Mouse (Mus musculus) cerebellum, adult 18-20 months (tissue): ENCODE results near the gene Mul1.

Source experiments
- DNase-seq, 2 experiments: peaks; one replicate each; pipeline ENCODE4 v3.0.0; 2021

Mul1 gene

GRCm38 (mm10) chr4:138462971-138463831 is 28.7 kb downstream of the Mul1 start:
- DNase-seq = no peak

GRCm38 (mm10) chr4:138463832-138464487 is 29.5 kb downstream of the Mul1 start:
- DNase-seq = peak; percentile 55

- DNase-seq = peak in 1 of 2 experiments; percentile 36
These were observed 30.3 kb downstream of the Mul1 start for GRCm38 (mm10) chr4:138464667-138465353.

GRCm38 (mm10) chr4:138465446-138465845 is 31.0 kb downstream of the Mul1 start:
- DNase-seq = no peak

GRCm38 (mm10) chr4:138466690-138467089 is 32.2 kb downstream of the Mul1 start:
- no peak for DNase-seq

GRCm38 (mm10) chr4:138467451-138467850 is 33.0 kb downstream of the Mul1 start:
- DNase-seq = no peak

GRCm38 (mm10) chr4:138469080-138469479 is 34.6 kb downstream of the Mul1 start:
- DNase-seq = no peak

- peak in 1 of 2 experiments; percentile 16 for DNase-seq
These were observed 36.8 kb downstream of the Mul1 start for GRCm38 (mm10) chr4:138471241-138471640.

- DNase-seq = no peak
These were observed 45.1 kb downstream of the Mul1 start for GRCm38 (mm10) chr4:138479595-138479994.

GRCm38 (mm10) chr4:138480962-138481361 is 46.5 kb downstream of the Mul1 start:
- no peak for DNase-seq

- no peak for DNase-seq
These were observed 48.2 kb downstream of the Mul1 start for GRCm38 (mm10) chr4:138482721-138483120.

- DNase-seq = no peak
These were observed 53.8 kb downstream of the Mul1 start for GRCm38 (mm10) chr4:138488241-138488640.

GRCm38 (mm10) chr4:138491088-138491487 is 56.6 kb downstream of the Mul1 start:
- no peak for DNase-seq
